Mouse (Mus musculus): ENCODE measurements around the gene Scd1. TPM values are rescaled to one million over a fixed set of nuclear protein-coding genes. Genes with fewer than 3 reads are reported as not detected.

The Scd1 gene
- 7.3 and 10.0 TPM in 2 replicates for polyA plus RNA-seq (2015; fragmentation: Nextera tagmentation; extraction: Ambion mirVana)

- peaks cover 41% of the 10 kb centered on the region for H3K4me1 ChIP-seq (replicated peaks)
- peaks cover 28% of the 10 kb centered on the region for H3K27me3 ChIP-seq
Observed at GRCm38 (mm10) chr19:44407341-44408222, at the start of gene Scd1. TSS of gene Scd1 (minus strand) at chr19:44407879.

GRCm38 (mm10) chr19:44455356-44455755, 47.7 kb upstream of the Scd1 start:
- H3K9ac ChIP-seq: no peak overlapping the region
- no peak overlapping the region for H3K27ac ChIP-seq
- DNase-seq (no peak), ATAC-seq (ENCODE audit: low read depth) (no peak)
- H3K4me2 ChIP-seq: no peak overlapping the region
- no peaks in the 10 kb centered on the region for H3K27me3 ChIP-seq
- H3K9me3 ChIP-seq (replicated peaks): no peaks in the 10 kb centered on the region
- 79% methylated on average over 8 of the region's 8 CpGs for WGBS (ENCODE audit: insufficient replicate concordance)
- H3K4me3 ChIP-seq (replicated peaks): no peak overlapping the region
- H3K36me3 ChIP-seq: no peaks in the 10 kb centered on the region
- no peaks in the 10 kb centered on the region for H3K4me1 ChIP-seq (replicated peaks)

More at GRCm38 (mm10) chr19:44407341-44408222, at the start of gene Scd1:
- Histone ChIP-seq H3K27ac (peak within 1 kb of the TSS; percentile 83), H3K4me3 (replicated peaks) (peak within 1 kb of the TSS; percentile 67), H3K9ac (peak within 1 kb of the TSS; percentile 73), H3K9me3 (replicated peaks) (no peaks in the 10 kb centered on the region), H3K4me2 (peak within 1 kb of the TSS; percentile 95), H3K36me3 (peaks cover 4% of the 10 kb centered on the region; the same call in 1 of the 2 replicates)
- peak; percentile 86 for ATAC-seq (ENCODE audit: low read depth)
- DNase-seq: peak; percentile 63
- WGBS (ENCODE audit: insufficient replicate concordance): 1% methylated on average over 32 of the region's 35 CpGs

GRCm38 (mm10) chr19:44454862-44455261, 47.2 kb upstream of the Scd1 start:
- Histone ChIP-seq H3K36me3 (no peaks in the 10 kb centered on the region), H3K9ac (no peak overlapping the region), H3K4me2 (no peak overlapping the region), H3K27ac (no peak overlapping the region), H3K4me1 (replicated peaks) (no peaks in the 10 kb centered on the region), H3K4me3 (replicated peaks) (no peak overlapping the region), H3K27me3 (no peaks in the 10 kb centered on the region), H3K9me3 (replicated peaks) (no peaks in the 10 kb centered on the region)
- WGBS (ENCODE audit: insufficient replicate concordance): 72% methylated on average over 6 of the region's 6 CpGs
- DNase-seq (no peak), ATAC-seq (ENCODE audit: low read depth) (no peak)

GRCm38 (mm10) chr19:44447927-44448326, 40.2 kb upstream of the Scd1 start:
- no peaks in the 10 kb centered on the region for H3K4me1 ChIP-seq (replicated peaks)
- ATAC-seq (ENCODE audit: low read depth) (no peak), DNase-seq (no peak)
- peaks cover 6% of the 10 kb centered on the region; the same call in 1 of the 2 replicates for H3K27me3 ChIP-seq
- no peak overlapping the region for H3K27ac ChIP-seq
- H3K4me2 ChIP-seq: no peak overlapping the region
- H3K36me3 ChIP-seq: no peaks in the 10 kb centered on the region
- no peak overlapping the region for H3K4me3 ChIP-seq (replicated peaks)
- no peaks in the 10 kb centered on the region for H3K9me3 ChIP-seq (replicated peaks)
- WGBS (ENCODE audit: insufficient replicate concordance): 61% methylated on average over 4 of the region's 4 CpGs
- H3K9ac ChIP-seq: no peak overlapping the region

GRCm38 (mm10) chr19:44445755-44446154, 38.1 kb upstream of the Scd1 start:
- 71% methylated on average over 3 of the region's 3 CpGs for WGBS (ENCODE audit: insufficient replicate concordance)
- Histone ChIP-seq H3K4me3 (replicated peaks) (no peak overlapping the region), H3K27me3 (peaks cover 6% of the 10 kb centered on the region; the same call in 1 of the 2 replicates), H3K27ac (no peak overlapping the region), H3K4me2 (no peak overlapping the region), H3K36me3 (no peaks in the 10 kb centered on the region), H3K4me1 (replicated peaks) (no peaks in the 10 kb centered on the region), H3K9ac (no peak overlapping the region), H3K9me3 (replicated peaks) (no peaks in the 10 kb centered on the region)
- DNase-seq (no peak), ATAC-seq (ENCODE audit: low read depth) (no peak)

DNA sequence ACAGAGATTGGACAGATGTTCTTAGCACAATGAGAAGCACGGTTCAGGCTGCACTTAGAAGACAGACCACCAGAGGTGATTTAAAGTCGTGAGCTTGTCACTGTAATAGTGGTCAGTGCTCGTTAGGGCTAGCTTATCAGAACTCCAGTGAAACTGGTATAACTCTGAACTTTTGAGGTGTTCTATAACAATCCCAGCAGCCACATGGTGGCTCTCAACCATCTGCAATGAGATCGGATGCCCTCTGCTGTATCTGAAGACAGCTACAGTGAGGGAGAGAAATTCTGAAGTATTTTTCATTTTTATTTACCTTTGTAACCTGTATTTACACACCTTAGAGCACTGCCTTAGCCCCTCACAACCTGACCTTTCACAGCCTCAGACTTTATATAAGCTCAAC, 31.6 kb upstream of the Scd1 start:
- 31% methylated on average over 4 of the region's 4 CpGs for WGBS (ENCODE audit: insufficient replicate concordance)
- H3K4me3 ChIP-seq (replicated peaks): no peak overlapping the region
- no peaks in the 10 kb centered on the region for H3K4me1 ChIP-seq (replicated peaks)
- no peaks in the 10 kb centered on the region for H3K36me3 ChIP-seq
- no peaks in the 10 kb centered on the region for H3K9me3 ChIP-seq (replicated peaks)
- no peak overlapping the region for H3K9ac ChIP-seq
- H3K27me3 ChIP-seq: no peaks in the 10 kb centered on the region
- H3K4me2 ChIP-seq: no peak overlapping the region
- no peak overlapping the region for H3K27ac ChIP-seq
- no peak for DNase-seq
- ATAC-seq (ENCODE audit: low read depth): no peak

DNA sequence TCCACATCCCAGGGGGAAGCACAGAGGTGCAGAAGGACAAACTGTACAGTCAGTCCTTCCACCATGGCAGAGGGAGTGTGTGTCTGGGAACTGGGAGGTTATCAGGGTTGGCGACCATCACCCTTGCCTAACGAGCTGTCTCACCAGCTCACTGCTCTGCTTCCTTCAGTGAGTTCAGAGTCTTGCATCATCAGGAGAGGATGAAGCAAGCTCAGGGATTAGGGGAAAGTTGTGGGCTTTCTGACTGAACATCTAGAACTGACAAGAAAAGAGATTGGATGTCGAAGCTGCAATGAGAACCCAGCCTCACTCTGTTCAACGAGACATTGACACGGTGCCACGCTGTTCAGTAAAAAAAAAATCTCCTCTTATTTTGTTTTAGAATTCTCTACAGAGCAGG, 30.3 kb upstream of the Scd1 start:
- Histone ChIP-seq H3K4me3 (replicated peaks) (no peak overlapping the region), H3K27ac (no peak overlapping the region), H3K27me3 (no peaks in the 10 kb centered on the region), H3K4me1 (replicated peaks) (no peaks in the 10 kb centered on the region), H3K9ac (no peak overlapping the region), H3K4me2 (no peak overlapping the region), H3K36me3 (no peaks in the 10 kb centered on the region), H3K9me3 (replicated peaks) (no peaks in the 10 kb centered on the region)
- WGBS (ENCODE audit: insufficient replicate concordance): 60% methylated on average over 6 of the region's 6 CpGs
- ATAC-seq (ENCODE audit: low read depth) (no peak), DNase-seq (no peak)

DNA sequence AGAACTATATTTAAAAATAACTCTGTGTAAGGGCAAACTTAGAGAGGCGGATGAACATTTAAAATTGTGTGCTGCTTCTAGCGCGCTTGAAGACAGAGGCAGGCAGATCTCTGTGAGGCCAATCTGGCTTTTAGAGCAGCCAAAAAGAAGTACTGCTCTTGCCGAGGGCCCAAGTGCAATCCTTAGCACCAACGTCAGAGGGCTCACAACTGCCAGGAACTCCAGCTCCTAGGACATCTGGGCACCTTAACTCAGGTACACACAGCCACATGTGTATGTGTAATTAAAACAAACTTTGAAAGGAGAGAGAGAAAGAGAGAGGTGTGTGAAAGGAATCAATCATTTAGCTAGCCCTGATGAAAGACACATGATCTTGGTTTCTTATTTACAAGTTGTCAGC, 24.4 kb upstream of the Scd1 start:
- 69% methylated on average over 5 of the region's 5 CpGs for WGBS (ENCODE audit: insufficient replicate concordance)
- Histone ChIP-seq H3K27me3 (0 out of 2 replicates have a peak, but pooled peaks cover 5% of the 10 kb centered on the region), H3K9ac (no peak overlapping the region), H3K9me3 (replicated peaks) (no peaks in the 10 kb centered on the region), H3K36me3 (no peaks in the 10 kb centered on the region), H3K4me3 (replicated peaks) (no peak overlapping the region), H3K27ac (no peak overlapping the region), H3K4me1 (replicated peaks) (no peaks in the 10 kb centered on the region), H3K4me2 (no peak overlapping the region)
- ATAC-seq (ENCODE audit: low read depth) (no peak), DNase-seq (no peak)

- WGBS (ENCODE audit: insufficient replicate concordance): 35% methylated on average over 1 of the region's 1 CpGs
- no peak for ATAC-seq (ENCODE audit: low read depth)
- Histone ChIP-seq H3K4me2 (no peak overlapping the region), H3K4me3 (replicated peaks) (no peak overlapping the region), H3K9me3 (replicated peaks) (no peaks in the 10 kb centered on the region), H3K27ac (no peak overlapping the region), H3K27me3 (0 out of 2 replicates have a peak, but pooled peaks cover 5% of the 10 kb centered on the region), H3K9ac (no peak overlapping the region), H3K36me3 (no peaks in the 10 kb centered on the region), H3K4me1 (replicated peaks) (no peaks in the 10 kb centered on the region)
- no peak for DNase-seq
Observed at GRCm38 (mm10) chr19:44427721-44428120, 20.0 kb upstream of the Scd1 start.

- Histone ChIP-seq H3K9me3 (replicated peaks) (no peaks in the 10 kb centered on the region), H3K4me2 (no peak overlapping the region), H3K36me3 (no peaks in the 10 kb centered on the region), H3K27ac (no peak overlapping the region), H3K27me3 (peaks cover 4% of the 10 kb centered on the region), H3K4me3 (replicated peaks) (no peak overlapping the region), H3K9ac (no peak overlapping the region), H3K4me1 (replicated peaks) (peaks cover 5% of the 10 kb centered on the region)
- ATAC-seq (ENCODE audit: low read depth): no peak
- no peak for DNase-seq
- WGBS (ENCODE audit: insufficient replicate concordance): 64% methylated on average over 8 of the region's 8 CpGs
Observed at GRCm38 (mm10) chr19:44422051-44422631, 14.5 kb upstream of the Scd1 start.

DNA sequence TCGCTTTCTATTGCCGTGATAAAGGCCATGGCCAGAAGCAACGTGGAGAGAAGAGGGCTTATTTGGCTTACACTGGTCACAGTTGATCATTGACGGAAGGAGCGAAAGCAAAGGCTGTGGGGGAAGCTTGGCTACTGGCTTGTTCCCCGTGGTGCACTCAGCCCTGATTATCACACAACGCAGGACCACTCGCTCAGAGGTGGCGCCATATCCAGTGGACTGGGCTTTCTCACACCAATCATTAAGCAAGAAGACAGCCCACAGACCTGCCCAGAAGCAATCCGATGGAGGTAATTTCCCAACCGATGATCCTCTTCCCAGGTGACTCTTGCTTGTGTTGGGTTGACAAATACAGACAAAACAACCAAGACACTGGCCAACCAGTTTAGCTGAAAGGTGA, 11.9 kb upstream of the Scd1 start:
- ATAC-seq (ENCODE audit: low read depth): no peak

More for the DNA sequence above, 11.9 kb upstream of the Scd1 start:
- WGBS (ENCODE audit: insufficient replicate concordance): 46% methylated on average over 11 of the region's 11 CpGs
- no peak for DNase-seq
- Histone ChIP-seq H3K27ac (no peak overlapping the region), H3K9ac (no peak overlapping the region), H3K36me3 (no peaks in the 10 kb centered on the region), H3K4me1 (replicated peaks) (peaks cover 10% of the 10 kb centered on the region), H3K4me3 (replicated peaks) (no peak overlapping the region), H3K27me3 (peaks cover 20% of the 10 kb centered on the region), H3K9me3 (replicated peaks) (no peaks in the 10 kb centered on the region), H3K4me2 (no peak overlapping the region)
